Mouse (Mus musculus): ENCODE measurements around the gene Kcnj8. TPM values are rescaled to one million over a fixed set of nuclear protein-coding genes. Genes with fewer than 3 reads are reported as not detected.

Gene Kcnj8
- polyA plus RNA-seq, 1 experiment: 19.1 TPM

DNA sequence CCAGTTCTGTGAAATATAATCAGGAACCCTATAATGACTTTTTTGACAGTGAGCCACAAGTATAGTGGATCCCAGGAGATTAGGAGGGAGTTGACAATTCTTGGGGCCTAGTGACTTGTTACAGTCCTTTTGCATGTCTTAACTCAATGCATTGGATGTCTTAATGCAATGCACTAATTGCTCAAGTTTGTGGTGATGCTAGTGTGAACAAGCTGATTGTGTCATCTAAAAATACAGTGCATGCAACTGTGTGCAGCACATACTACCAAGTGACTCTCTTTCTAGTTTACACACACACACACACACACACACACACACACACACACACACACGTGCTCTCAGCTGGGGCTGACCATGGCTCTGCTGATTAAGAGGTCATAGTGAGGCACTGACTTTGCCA, 15.4 kb downstream of the Kcnj8 start:
- 55% methylated on average over 1 of the region's 1 CpGs for WGBS
- DNase-seq (ENCODE audit: low read depth, low spot score): no peak

GRCm38 (mm10) chr6:142551482-142551881, 19.9 kb downstream of the Kcnj8 start:
- 70% methylated on average over 4 of the region's 4 CpGs for WGBS
- no peak for DNase-seq (ENCODE audit: low read depth, low spot score)

DNA sequence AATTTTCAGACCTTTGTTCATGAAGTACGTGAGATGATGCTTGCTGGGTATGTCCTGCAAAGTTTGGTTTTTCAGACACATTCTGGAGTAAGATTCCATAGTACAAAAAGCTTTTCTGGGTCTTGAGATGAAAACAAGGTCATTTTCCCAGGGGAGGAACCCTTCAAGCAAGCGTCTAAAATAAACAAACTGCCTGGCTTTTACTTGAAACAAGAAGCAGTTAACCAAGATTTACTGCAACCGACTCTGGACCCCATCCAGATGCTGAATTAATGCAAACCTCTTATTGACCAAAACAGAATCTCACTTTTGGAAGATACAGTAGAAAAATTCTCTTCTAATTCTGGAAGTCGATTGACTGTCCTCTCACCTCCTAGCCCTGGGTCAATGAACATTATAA, 20.5 kb downstream of the Kcnj8 start:
- WGBS: 24% methylated on average over 4 of the region's 4 CpGs
- no peak for DNase-seq (ENCODE audit: low read depth, low spot score)

- no peak for DNase-seq (ENCODE audit: low read depth, low spot score)
- 55% methylated on average over 2 of the region's 2 CpGs for WGBS
These were observed 23.0 kb downstream of the Kcnj8 start for GRCm38 (mm10) chr6:142548377-142548776.

DNA sequence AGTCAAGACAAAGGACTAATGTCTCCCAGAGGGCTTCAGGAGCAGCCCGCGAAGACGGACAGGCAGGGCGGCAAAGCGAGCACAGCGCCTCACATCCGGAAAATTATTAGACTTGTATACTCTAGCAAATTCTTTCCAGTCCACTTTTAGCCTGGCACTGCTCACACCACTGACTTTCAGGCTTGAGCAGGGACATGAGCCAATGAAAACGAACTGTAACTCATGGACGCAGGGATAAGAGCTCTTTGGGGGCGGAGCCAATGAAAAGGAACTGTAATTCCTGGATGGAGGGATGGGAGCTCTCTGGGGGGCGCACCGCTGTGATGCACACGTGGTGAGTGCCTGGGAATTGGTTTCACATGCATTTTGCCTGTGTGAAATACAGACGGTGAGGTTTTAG, 26.3 kb downstream of the Kcnj8 start:
- 55% methylated on average over 14 of the region's 14 CpGs for WGBS
- no peak for DNase-seq (ENCODE audit: low read depth, low spot score)

DNA sequence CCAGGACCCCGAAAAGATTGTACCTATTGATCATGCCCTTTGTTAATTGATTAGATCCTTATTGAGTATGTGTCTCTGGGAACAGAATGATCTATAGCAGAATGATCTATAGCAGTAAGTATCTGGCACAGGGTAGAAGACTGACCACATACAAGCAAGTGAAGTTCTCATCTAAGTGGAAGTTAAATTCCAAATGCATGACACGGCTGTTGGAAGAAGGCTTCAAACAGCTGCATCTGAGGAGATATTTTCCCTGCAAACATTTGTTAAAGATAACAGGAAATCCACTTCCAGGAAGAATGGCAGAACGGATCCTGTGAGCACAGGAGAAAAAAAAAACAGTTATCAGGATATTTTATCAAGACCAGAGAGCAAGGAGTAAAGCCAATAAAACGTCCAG, 27.8 kb downstream of the Kcnj8 start:
- 44% methylated on average over 4 of the region's 4 CpGs for WGBS
- DNase-seq (ENCODE audit: low read depth, low spot score): no peak

- WGBS: 75% methylated on average over 6 of the region's 6 CpGs
- DNase-seq (ENCODE audit: low read depth, low spot score): no peak
These were observed 28.6 kb downstream of the Kcnj8 start for GRCm38 (mm10) chr6:142542800-142543175.

- no peak for DNase-seq (ENCODE audit: low read depth, low spot score)
- 59% methylated on average over 8 of the region's 8 CpGs for WGBS
These were observed 29.2 kb downstream of the Kcnj8 start for GRCm38 (mm10) chr6:142542082-142542799.

DNA sequence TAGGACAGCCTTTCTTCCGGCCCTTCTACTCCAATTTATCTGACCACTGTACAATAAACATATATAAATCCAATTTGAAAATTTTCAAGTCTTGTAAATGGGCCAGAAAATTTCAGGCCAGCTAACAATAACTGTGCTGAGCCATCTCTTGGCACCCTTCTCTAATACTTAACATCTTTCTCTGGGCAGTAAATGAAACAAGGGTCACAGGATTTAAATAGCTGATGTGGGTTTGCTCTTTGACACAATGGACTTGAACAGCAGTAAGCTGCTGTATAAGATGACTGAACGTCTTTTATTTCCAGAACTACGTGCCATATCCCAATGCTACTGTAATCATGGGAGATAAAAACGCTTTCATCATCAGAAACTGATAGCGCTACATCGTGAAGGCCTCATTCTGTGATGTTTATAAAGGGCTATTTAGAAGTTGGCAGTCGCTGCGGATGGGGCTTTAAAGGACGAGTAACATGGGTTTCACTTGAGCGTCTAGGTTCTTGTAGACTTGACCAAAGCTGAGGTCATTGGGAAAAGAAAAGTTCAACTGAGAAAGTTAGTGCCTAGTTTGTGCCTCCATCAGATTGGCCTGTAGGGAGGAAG, 30.8 kb downstream of the Kcnj8 start:
- DNase-seq (ENCODE audit: low read depth, low spot score): no peak
- WGBS: 62% methylated on average over 10 of the region's 10 CpGs

GRCm38 (mm10) chr6:142540131-142540530, 31.3 kb downstream of the Kcnj8 start:
- 82% methylated on average over 5 of the region's 5 CpGs for WGBS

GRCm38 (mm10) chr6:142538503-142538902, 32.9 kb downstream of the Kcnj8 start:
- 61% methylated on average over 17 of the region's 17 CpGs for WGBS
- DNase-seq (ENCODE audit: low read depth, low spot score): no peak

More at GRCm38 (mm10) chr6:142540131-142540530, 31.3 kb downstream of the Kcnj8 start:
- DNase-seq (ENCODE audit: low read depth, low spot score): no peak

DNA sequence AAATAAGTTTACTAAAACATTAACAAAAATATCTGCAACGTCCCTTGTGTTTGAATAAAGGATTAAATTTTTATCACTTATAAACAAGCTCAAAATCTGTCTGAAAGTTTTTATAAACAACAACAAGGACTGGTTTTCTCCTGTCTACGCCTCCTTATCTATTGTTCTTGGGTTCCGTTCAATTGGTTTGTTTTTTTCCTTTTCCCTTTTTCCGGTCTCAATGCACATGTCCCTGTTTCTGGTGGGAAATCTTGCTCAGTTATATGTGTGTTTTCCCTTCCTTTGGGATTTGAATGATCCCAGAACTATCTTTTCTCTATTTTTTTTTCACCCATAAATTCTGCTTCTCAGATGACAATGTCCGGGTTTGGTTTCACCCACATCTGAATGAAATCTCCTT, 38.0 kb downstream of the Kcnj8 start:
- WGBS: 66% methylated on average over 5 of the region's 5 CpGs

GRCm38 (mm10) chr6:142532686-142533085, 38.7 kb downstream of the Kcnj8 start:
- no peak for DNase-seq (ENCODE audit: low read depth, low spot score)
- WGBS: 85% methylated on average over 2 of the region's 2 CpGs

More for the DNA sequence above, 38.0 kb downstream of the Kcnj8 start:
- DNase-seq (ENCODE audit: low read depth, low spot score): no peak

- 89% methylated on average over 17 of the region's 17 CpGs for WGBS
- no peak for DNase-seq (ENCODE audit: low read depth, low spot score)
These were observed 39.3 kb downstream of the Kcnj8 start for GRCm38 (mm10) chr6:142532141-142532540.

- 59% methylated on average over 5 of the region's 5 CpGs for WGBS
- no peak for DNase-seq (ENCODE audit: low read depth, low spot score)
These were observed 41.0 kb downstream of the Kcnj8 start for GRCm38 (mm10) chr6:142530378-142530777.

DNA sequence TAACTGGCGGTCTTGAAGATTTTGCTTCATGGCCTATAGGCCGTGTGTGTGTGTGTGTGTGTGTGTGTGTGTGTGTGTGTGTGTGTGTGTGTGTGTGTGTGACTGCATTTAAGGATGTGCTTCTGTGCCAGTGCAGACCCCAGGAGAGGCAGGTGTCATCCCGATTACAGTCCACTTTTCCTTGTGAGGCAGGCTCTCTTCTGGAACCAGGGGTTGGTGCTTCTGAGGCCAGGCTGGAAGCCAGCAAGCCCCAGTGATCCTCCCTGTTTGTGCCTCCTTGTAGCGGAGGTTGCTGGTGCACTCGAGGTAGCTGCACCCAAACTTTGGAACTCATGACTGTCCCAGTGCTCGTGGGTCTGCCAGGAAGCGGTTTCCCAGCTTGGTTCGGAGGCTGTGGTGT, 41.7 kb downstream of the Kcnj8 start:
- 78% methylated on average over 8 of the region's 8 CpGs for WGBS
- DNase-seq (ENCODE audit: low read depth, low spot score): no peak

GRCm38 (mm10) chr6:142527931-142528562, 43.4 kb downstream of the Kcnj8 start:
- WGBS: 15% methylated on average over 1 of the region's 1 CpGs

GRCm38 (mm10) chr6:142524635-142525308, 46.6 kb downstream of the Kcnj8 start:
- no peak for DNase-seq (ENCODE audit: low read depth, low spot score)
- WGBS: 3% methylated on average over 4 of the region's 4 CpGs

More at GRCm38 (mm10) chr6:142527931-142528562, 43.4 kb downstream of the Kcnj8 start:
- no peak for DNase-seq (ENCODE audit: low read depth, low spot score)

GRCm38 (mm10) chr6:142521591-142522110, 49.8 kb downstream of the Kcnj8 start:
- 75% methylated on average over 12 of the region's 12 CpGs for WGBS

DNA sequence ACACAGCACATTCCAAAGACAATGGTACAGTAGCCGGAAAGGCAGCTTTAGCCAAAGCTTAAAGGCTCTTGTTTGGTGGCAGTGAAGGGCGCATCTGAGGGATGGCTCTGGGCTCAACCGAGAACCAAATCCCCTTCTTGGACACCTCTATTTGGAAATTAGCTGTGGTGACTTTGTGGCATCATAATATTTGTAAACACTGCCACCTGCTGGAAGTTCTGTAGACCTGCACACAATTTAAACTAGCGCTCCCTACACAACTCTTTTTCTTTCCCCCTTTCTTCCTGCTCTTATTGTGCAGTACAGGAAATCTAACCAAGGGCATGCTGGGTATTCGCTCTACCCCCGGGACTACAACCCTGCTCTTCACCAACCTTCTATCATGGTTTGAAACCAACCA, 52.3 kb downstream of the Kcnj8 start:
- WGBS: 9% methylated on average over 6 of the region's 6 CpGs
- no peak for DNase-seq (ENCODE audit: low read depth, low spot score)

More at GRCm38 (mm10) chr6:142521591-142522110, 49.8 kb downstream of the Kcnj8 start:
- DNase-seq (ENCODE audit: low read depth, low spot score): no peak

Data from large intestine, adult 2 months (tissue).